Mouse (Mus musculus) thymus, adult 2 months (tissue): ENCODE results near the gene Rarres1.

Experiments
- CTCF ChIP-seq: fragments of 200-500 bp; IDR thresholded peaks from 2 replicates; pipeline ENCODE4 v1.5.1; 2012; ENCODE audit warnings: mild to moderate bottlenecking, control low read depth, low read length, moderate library complexity, borderline replicate concordance; ENCODE audit not compliant: control insufficient read depth, poor library complexity, insufficient read depth; ENCODE audit errors: extremely low read depth
- POLR2A ChIP-seq: fragments of 200-500 bp; IDR thresholded peaks from 2 replicates; pipeline ENCODE4 v1.6.1; 2012; ENCODE audit warnings: mild to moderate bottlenecking, low read length, control low read depth, moderate library complexity; ENCODE audit not compliant: control insufficient read depth, poor library complexity, insufficient read depth; ENCODE audit errors: extremely low read depth

- TF ChIP-seq POLR2A: no peak
- TF ChIP-seq CTCF: no peak
Measured at GRCm38 (mm10) chr3:67462578-67462977, 52.7 kb downstream of the Rarres1 start.
